Mouse (Mus musculus): ENCODE data around the gene Fzd4. TPM values are rescaled to one million over a fixed set of nuclear protein-coding genes. Genes with fewer than 3 reads are reported as not detected.

Fzd4 gene
- total RNA-seq, 2 experiments from 2014 or later = 46.3 to 49.3 TPM

DNA sequence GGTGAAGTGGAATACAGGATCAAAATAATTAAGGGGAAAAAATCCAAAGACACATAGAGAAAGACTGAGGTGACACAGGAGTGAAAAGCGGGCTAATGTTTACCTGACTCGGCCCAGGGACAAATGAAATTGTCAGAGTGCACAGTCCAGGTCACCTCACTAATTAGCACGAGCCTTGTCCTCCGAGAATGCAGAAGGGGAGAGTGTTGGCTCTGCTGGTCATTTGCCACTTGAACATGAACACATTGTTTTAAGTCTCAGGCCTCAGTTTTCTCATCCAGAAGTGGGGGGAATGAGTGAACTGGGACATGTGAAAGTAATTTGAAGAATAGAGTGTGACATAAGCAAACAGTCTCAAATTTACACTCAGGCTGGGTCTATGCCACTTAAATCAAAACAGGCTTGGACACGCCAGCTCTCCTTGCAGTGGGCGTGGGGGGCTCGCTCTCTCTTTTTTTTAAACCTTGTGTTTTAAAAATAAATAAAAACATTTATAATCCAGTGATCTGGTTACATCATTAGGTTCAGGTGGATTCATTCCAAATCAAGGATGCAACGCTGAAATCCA lies 19.6 kb downstream of the Fzd4 start:
- DNase-seq = no peak
- intact Hi-C loops (cut with DNase I) = no loop called here

GRCm38 (mm10) chr7:89424659-89425058 lies 20.5 kb downstream of the Fzd4 start:
- no peak for DNase-seq
- intact Hi-C loops (cut with DNase I) = no loop called here

DNA sequence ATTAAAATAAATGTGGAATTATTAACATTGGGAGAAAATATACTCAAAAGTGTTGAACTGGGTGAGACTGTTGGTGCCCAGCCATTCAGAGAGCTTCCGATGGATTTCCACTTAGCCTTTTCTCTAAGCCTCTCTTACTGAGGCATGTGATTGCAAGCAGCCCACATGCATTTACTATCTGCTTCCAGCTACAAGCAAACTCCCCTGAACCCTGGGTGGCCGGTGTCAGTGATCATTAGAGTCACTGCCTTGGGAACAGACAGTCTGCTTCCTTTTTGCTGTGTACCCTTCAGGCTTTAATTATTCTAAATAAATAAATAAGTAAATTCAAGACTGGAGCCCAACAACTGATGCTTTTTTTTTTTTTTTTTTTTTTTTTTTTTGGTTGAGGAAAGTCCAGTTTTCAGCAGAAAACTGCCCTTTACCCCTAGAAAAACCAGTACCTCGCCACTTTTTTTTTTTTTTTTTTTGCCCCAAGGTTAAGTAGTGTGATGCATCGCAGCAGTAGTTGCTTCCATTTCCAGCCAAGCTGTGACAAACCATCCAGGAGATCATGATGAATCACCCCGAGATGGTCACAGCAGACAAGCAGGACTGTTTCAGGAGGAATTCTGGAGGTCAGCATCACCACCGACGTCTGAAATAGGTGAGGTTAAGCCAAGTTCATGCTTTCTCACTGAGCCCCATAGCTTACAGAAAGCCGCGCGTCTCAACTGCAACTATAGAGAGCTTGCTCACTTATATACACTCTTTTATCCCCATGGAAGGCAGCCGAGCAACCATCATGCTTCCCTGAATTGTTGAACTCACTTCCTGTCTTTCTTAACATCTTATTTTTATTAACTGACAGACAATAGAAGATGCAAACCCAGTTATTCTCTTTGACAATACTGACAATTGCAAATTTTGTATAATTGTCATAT lies 21.9 kb downstream of the Fzd4 start:
- DNase-seq = no peak
- intact Hi-C loops (cut with DNase I) = no loop called here

GRCm38 (mm10) chr7:89427101-89427500 lies 22.9 kb downstream of the Fzd4 start:
- no peak for DNase-seq
- intact Hi-C loops (cut with DNase I) = no loop called here

DNA sequence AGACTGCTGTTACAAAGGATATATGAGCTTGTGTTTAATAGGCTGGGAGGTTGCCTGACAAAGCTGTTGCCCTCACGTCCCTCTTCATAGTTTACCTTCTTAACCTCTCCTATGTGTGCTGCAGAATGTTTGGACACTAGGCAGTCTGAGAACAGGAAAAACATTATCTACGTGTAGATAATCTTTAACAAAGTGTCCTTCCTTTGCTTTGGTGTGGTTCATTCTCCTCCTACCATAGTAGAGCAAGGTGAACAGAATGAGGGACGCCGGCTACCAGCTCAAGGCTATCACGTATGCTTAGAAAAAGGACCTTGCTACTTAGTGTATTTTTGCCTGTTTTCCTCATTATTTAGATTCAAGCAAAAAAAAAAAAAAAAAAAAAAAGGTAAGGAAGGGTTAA lies 24.6 kb downstream of the Fzd4 start:
- no peak for DNase-seq
- intact Hi-C loops (cut with DNase I) = no loop called here

GRCm38 (mm10) chr7:89429326-89429725 lies 25.2 kb downstream of the Fzd4 start:
- intact Hi-C loops (cut with DNase I) = no loop called here
- DNase-seq = no peak

- no peak for DNase-seq
- intact Hi-C loops (cut with DNase I) = no loop called here
Measured at GRCm38 (mm10) chr7:89431185-89431584, 27.0 kb downstream of the Fzd4 start.

GRCm38 (mm10) chr7:89433193-89433892 lies 29.2 kb downstream of the Fzd4 start:
- peak; percentile 41 to 61 for DNase-seq
- intact Hi-C loops (cut with DNase I) = no loop called here

- DNase-seq = peak in 1 of 2 experiments; percentile 25
- intact Hi-C loops (cut with DNase I) = no loop called here
Measured at GRCm38 (mm10) chr7:89433893-89434616, 29.9 kb downstream of the Fzd4 start.

- no peak for DNase-seq
- intact Hi-C loops (cut with DNase I) = no loop called here
Measured at GRCm38 (mm10) chr7:89436404-89436803, 32.2 kb downstream of the Fzd4 start.

GRCm38 (mm10) chr7:89437589-89437988 lies 33.4 kb downstream of the Fzd4 start:
- DNase-seq = peak; percentile 76 to 82
- intact Hi-C loops (cut with DNase I) = loop anchor here (1.0 kb wide), 1 partner anchor 36 kb away; no protein-coding TSS in a partner anchor

DNA sequence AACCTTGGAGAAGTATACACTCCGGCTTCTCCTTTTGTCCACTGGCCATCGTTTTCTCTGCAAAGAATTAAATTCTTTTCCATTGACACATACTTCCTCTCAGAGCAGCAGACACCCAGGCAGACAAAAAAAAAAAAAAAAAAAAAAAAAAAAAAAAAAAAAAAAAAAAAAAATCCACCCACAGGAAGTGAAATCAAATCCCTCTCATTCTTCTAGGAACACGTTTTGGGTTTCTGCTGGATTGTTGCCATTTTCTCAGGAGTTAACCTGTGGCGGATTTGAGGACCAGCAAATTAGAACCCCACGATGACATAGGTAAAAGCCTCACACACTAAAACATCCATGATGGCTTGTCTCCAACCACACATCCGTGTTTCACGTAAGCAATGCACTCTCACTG lies 37.1 kb downstream of the Fzd4 start:
- intact Hi-C loops (cut with DNase I) = no loop called here
- DNase-seq = peak; percentile 25 to 27

DNA sequence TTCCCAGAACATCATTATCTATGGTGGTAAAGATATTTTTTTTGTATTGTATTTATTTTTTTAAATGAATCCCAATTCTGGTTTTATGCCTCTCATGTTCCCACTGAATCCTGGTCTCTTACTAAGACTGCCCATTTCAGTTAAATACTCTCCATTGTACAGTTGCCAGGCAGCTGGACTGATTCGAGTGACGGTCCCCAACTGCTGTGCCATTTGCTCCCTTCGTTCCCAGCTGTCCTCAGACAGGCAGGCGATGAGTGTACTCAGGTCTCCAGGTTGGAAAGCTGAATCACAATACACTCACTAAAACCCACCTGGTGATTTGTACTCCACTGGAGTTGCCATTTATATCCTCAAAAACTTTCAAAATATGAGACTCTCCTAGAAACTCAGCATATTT lies 38.1 kb downstream of the Fzd4 start:
- intact Hi-C loops (cut with DNase I) = no loop called here
- peak in 1 of 2 experiments; percentile 37 for DNase-seq

GRCm38 (mm10) chr7:89445137-89445536 lies 41.0 kb downstream of the Fzd4 start:
- intact Hi-C loops (cut with DNase I) = no loop called here
- DNase-seq = no peak

DNA sequence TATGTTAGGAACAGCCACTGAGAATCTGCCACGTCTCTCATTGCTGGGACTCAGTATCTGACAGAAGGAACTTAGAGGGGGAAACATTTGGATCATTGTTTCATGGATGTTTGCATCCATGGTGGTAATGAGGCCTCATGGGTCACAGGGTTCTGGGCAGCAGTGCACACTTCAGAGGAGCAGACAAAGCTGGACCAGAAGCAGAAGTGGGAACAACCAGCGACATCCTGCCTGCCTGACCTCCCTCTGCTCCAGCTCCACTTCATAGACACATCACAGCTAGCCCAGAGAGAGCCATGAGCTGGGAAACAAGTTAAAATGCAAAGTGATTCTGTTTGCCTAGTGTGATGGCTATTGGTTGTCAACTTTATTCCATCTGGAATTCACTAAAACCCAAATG lies 46.2 kb downstream of the Fzd4 start:
- no peak for DNase-seq
- intact Hi-C loops (cut with DNase I) = no loop called here

DNA sequence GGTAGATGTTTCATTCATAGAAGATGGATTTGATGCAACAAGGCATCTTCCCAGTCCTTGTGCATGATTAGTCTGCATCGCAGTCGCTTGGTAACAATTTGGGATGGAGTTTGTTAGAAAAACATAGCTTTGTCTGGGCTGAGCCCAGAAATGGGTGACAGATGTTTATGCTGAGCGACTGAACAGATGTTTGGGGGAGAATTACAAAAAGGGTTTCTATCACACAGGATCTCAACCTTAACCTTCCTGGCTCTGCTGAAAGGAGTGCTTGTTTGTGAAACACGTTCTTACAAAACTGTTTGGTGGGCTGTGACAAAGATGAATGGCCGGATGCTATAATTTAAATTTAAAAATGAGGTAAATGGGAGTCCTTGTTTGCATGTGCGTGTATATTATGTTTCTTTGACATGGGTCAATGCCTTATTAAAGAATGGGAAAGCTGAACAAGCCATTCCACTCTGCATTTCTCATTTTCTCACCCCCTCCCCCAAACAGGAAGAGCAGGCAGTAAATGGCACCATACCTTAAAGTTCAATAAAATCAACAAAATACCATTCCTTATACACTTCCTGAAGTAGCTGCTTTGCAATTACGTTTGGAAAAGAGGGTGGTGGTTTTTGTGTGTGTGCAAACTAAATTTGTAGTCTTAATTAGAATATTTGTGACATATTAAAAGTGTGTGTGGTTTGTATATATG lies 52.4 kb downstream of the Fzd4 start:
- intact Hi-C loops (cut with DNase I) = no loop called here
- DNase-seq = no peak

DNA sequence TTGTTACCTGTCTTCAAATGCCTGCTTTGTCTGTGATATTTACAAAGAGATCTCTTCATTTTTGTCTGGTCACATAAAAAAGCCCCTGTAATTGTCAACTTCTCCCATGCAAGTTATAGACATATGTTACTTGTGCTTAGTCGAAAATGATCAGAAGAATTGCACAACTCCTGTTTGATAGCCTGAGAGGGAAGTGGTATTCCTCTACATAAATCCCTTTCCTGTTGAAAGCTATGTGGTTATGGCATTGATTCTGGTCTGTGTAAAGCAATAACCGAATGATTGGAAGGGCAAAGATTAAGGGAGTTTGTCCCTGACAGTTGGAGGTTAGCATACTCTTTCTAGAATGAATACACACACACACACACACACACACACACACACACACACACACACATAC lies 55.5 kb downstream of the Fzd4 start:
- intact Hi-C loops (cut with DNase I) = no loop called here
- no peak for DNase-seq

- DNase-seq = peak; percentile 29 to 40
- intact Hi-C loops (cut with DNase I) = no loop called here
Measured at GRCm38 (mm10) chr7:89460911-89461310, 56.8 kb downstream of the Fzd4 start.

GRCm38 (mm10) chr7:89461351-89461750 lies 57.2 kb downstream of the Fzd4 start:
- intact Hi-C loops (cut with DNase I) = no loop called here
- DNase-seq = peak; percentile 43 to 65

Measured in heart, postnatal 10 days (tissue).